Mouse (Mus musculus): Measurements from ENCODE around the gene Negr1. TPM values are rescaled to one million over a fixed set of nuclear protein-coding genes. Genes with fewer than 3 reads are reported as not detected.

Negr1 gene
- total RNA-seq, 4 experiments from 2014 or later, result 5.5 to 12.2 (median 7.3) TPM

DNA sequence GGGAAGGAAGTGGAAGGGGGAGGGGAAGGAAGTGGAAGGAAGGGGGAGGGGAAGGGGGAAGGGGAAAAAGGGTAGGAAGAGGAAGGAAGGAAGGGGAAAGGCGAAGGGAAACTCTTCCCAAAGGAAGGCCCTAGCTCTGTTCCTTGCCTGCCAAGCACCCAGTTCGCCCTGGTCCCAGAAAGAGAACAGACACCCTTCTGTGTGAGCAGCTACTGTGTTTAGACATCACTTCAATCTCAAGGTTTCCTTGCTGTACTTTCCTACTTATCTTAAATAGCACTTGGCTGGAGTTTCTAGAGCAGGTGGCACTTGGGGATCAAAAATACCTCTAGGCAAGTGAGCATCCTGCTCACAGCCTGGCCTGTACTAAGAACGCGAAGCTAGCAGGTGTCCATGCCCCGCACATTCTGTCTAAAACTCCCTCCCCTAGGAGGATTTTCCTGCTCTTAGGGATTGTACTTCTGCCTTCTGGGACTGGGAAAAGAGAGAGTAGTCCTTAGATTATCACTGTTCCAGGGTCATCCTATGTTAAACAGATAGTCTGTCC lies 128.5 kb downstream of the Negr1 start:
- no peak for DNase-seq

DNA sequence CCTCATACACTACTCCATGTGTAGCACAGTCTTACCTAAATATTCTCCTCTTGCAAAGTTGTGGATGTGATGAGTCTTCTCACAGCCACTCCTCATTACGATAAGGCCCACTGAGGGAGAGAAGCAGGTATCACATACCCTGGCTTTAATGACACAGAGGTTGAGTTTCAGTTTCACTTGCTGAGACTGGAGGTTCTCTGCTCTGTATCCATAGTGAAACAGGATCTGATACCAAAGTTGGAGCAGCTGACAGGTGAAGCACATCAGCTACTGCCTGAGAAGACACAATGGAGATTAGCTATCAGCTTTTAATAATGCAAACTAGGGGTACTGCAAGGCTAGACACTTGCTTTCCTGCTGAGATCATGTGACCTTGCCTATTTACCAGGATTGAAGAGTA lies 137.1 kb downstream of the Negr1 start:
- no peak for DNase-seq

DNA sequence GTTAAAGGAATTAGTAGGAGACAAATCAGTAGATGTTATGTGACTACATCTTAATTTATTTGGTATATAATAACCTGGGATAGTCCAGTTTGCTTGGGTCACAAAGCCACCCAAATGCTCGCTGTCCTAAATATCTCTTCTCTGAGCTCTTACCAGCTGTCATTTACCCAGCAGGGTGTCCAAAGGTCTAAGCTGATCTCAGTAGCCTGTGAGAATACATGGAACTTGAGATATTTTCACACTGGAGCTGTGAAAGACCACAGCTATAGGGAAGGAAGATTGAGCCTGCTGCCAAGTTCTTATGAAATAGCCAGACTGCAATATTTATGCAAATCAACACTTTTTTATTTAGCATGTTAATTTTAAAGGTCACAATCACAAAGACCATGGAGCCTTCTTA lies 141.6 kb downstream of the Negr1 start:
- DNase-seq, result no peak

DNA sequence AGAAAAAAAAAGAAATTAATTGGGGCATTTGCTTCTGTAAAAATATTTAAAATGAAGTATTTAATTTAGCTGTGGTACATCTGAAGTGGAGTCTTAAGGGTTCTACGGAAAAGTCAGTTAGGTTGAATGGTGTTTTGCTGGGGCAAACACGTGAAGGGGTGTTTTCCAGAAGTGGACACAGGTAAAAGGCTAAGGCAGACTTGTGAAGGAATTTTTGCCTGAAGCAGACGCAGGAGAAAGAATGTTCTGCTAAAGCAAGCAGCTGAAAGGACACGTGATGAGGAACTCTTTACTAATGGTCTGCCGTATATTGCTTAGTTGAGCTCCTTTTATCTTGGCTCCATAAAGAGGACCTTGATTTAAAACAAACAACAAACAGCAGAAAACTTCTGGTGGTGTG lies 148.6 kb downstream of the Negr1 start:
- DNase-seq, result no peak

DNA sequence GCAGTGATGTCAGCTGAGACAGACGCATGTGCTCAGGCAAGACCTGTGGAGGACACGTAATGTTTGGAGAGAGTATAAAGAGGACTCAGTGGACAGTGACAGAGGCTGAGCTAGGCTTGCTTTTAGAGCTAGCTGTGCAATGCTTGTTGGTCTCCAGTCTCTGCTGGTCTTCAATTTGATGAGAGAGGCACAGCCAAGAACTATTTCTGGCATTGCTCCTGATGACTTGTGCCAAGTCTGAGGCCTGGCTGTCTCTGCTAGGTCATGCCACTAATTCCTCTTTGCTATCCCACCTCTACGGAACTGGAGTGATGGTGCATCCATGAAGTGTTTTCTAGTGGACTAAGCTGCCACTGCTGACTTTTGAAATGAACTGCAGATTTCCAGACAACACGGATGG lies 149.1 kb downstream of the Negr1 start:
- DNase-seq, result no peak

DNA sequence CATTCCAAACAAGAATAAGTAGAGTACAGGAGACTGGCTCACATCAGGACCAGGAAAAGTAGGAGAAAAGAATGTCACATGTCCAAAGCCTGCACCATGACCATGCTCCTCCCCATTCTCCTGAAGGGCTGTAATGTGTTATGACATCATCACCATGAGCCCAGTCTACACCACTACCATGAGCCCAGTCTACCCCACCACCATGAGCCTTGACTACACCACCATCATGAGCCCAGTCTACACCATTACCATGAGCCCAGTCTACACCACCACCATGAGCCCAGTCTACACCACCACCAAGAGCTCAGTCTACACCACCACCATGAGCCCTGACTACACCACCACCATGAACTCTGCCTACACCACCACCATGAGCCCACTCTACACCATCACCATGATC lies 174.7 kb downstream of the Negr1 start:
- no peak for DNase-seq

DNA sequence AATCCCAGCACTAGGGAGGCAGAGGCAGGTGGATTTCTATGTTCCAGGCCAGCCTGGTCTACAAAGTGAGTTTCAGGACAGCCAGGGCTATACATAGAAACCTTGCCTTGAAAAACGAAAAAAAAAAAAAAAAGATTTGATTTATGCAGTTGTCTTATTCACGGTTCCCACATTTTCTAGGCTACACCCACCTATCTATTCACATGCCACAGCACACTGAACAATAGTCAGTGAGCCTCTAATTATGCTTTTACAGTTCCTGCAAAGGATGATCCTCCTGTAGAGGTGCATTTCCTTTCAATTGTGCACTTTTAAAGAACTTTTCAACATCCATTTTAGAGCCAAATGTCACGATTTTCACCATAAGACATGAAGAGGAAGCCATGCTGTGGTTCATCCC lies 177.9 kb downstream of the Negr1 start:
- DNase-seq, result no peak

DNA sequence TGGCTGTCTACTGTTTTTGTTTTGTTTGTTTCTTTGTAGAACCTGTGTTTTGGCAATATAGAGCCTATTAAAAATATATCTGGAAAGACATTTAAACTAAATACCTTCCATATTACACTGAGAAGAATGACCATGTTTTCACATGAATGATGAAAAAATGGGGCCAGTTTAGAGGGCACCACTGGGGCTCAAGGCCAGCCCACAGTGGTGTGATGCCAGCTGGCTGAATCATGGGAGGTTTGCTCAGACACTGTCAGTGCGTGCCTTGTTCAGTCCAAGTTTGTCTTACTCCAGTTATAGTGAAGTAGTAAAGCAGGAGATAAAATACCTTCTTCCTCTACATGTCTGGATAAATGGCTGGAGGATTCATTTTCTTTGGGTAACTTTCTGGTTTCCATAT lies 181.7 kb downstream of the Negr1 start:
- peak; percentile 58 for DNase-seq

DNA sequence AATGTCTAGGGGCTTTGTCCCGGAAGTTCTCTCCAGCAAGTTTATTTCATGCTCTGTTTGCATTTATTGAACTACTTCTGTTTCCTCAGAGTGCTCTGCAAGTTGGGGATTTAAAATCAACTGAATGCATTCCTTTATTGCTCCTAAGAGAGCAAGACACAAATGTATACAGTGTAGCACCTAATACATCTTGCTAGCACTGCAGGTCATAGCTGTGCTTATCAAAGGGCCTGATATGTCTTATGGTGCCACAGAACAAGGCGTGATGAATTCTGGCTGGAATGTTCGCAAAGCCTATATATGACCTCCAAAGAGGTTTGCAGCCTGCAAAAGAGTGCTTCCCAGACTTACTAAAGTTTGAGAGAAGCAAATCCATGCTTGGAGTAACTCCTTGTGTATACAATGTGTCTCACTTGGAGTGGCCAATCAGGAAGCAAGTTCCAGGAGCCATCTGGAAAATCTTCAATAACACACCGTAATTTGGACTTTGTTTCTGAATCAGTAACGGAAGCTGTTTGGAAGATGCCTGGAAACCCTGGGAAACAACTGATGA lies 183.7 kb downstream of the Negr1 start:
- DNase-seq, result no peak

DNA sequence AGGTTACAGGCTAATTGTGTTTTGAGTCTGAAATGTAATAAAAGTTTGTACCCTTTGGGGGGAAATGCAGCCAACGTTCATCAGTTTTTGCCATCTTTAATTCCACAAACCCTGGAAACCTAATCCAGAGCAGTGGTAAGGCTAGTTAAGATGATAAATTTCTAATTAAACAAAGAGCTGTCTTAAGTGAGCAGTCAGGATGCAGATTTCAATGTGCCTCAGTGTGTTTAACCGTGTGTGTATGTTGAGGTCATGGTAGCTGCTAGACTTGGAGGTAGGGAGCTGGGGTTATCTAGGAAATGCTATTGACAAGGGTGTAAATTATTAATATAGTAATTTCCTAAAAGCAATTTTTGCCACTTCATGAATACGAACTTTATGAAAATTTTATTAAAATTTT lies 185.9 kb downstream of the Negr1 start:
- no peak for DNase-seq

DNA sequence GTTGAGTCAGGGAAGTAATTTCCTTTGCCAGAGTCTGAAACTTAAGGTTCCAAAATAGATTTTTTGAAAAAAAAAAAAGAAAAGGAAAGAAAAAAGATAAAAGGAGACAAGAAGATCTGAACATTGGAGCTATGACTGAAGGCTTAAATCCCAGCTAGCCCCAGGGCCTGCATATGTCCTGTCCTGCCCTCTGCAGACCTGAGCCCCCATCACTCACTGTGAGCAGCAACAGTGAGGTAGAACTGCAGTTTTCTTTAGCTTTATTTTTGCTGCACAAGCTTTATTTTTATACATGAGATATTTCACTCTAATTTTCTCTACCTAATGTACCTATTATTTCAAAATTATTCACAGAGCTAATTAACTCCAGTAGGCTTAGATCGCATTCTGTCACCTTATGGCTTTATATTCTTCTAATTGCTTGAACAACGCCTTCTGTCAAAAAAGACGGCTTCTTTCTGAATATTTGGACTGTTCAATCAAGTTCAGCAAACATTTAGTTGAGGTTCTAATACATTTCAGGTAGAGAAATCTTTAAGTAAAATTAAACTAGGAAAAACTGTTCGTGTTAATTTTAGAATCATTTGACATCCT lies 192.3 kb downstream of the Negr1 start:
- no peak for DNase-seq

DNA sequence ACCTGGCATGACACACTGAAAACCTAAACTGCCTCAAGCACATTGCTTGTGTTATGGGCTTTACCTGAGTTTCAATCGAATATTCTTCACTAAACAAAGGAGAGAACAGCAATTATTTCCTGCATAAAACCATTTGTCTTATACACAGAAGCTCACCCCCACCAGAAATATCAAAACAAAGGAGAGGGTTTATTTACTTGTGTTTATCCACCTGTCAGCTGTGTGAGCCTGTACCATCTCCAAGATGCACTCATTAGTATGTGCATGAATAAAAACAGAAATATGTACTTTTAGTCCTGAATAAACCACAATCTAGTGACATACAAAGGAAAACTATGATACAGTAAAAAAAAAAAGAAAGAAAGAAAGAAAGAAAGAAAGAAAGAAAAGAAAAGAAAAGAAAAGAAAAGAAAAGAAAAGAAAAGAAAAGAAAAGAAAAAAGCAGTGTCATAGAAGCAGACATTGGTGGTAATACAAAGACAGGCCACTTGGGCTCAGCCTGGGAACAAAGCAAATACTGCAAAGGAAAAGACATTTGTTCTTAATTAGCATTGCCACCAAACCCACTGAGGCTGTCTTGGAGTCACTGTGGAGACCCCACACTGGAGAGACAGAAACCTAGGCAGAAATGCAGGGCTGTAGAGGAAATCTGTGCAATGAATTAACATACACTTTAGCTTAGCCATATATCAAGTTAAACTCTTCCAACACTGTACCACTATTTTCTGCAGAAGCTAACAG lies 193.4 kb downstream of the Negr1 start:
- DNase-seq, result no peak

DNA sequence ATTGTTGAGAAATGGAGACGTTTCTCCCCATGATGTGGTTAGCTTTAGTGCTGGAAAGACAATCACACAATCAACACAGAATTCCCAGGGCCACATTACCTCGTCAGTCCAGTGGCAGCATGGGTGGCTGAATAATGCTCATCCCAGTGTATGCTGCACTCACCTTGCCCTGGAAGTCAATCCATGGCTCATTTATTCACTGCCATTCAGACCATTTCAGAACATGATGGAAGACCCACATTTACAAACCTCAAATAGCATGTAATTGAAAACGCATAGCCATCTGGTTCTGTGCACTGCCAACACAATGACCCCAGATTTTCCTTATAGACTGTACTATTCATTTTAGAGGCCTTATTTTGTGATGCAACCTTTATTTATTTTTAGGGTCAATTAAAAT lies 203.4 kb downstream of the Negr1 start:
- DNase-seq, result no peak

DNA sequence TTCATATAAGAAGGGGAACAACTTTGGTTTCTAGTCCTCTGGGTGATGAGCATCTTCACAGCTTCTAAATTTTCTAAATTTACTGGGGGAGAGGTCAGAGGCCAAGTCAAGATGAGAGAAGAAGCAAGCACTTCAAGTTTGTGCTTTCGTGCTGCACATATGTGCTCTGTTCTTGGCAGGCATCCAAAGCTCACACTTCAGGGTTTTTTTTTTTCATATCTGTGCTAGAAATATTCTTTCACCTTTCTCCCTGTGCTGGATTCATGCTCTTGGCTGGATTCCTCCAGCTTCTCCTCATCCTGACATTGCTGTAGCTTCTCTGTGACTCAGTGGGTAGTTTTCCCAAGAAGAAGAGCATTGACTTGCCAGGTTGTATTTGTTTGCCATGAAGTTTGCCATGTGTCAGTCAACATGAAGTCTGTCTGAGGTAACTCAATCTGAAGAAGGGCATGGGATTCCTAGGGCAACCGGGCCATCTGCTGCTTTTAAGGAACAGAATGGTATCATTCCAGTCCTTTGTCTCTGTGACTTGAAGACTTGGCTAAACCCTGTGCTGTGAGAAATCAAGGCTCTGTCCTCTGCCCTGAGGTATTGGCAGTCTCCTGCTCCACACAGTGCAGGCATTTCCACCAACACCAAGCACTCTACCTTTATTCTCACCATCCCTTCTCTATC lies 204.7 kb downstream of the Negr1 start:
- no peak for DNase-seq

DNA sequence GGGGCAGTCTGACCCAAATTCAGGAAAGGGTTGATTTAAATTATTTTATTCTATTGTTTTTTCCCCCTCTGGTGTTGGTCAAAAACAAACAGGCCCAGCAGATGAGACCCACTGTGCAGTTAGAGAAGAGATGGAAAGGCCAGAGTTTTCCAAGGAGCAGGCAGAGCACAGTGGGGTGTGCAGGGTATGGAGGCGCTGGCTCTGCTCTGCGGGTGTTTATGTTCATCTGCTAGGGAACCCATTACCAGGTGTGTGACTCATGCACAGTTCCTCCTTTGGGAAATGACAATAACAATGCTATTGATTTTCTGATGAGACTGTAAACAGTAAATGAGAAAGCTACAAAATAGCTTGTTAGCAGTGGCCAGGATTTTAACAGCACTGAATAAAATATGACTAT lies 210.0 kb downstream of the Negr1 start:
- DNase-seq, result no peak

DNA sequence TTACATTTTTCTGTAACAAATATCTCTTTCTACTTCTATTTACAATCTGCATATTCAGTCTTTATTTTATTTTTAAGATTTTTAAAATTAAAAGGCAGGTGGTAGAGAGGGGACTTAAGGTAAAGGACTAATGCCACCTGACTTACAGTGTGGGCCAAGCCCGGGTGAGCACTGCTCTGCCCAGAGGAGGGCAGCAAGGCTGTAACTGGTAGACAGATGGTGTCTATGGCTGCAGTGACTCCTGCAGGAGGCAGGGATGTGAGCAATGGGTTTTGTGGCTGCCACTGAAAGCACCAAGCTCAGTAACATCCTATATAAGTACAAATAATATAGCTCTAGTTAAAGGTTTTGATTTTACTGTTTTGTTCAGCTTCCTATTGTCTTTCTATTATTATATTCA lies 210.5 kb downstream of the Negr1 start:
- DNase-seq, result no peak

DNA sequence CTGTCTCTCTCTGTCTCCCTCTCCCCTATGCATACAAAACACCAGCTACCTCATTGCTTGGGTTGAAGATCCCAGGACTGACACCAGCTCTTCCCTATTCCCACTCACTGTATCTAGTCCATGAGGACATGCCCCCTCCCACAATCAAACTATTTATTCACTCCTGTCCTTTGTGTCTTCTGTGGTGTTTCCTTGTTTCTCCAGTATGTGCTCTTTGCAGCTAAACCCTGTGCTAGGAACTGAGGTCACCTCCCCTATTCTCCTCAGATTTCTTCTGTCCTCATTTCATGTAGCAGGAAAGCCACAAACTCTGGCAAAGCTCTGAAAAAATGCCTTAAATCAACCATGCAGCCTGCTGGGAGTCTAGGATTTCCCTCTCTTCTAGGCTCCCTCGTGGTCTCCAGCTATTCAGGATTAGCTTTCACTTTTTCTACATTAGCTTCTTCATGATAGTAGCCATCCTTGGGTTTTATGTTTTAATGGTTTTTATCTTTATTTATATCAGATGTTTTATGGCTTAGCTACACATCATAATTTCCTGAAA lies 222.8 kb downstream of the Negr1 start:
- DNase-seq, result no peak

DNA sequence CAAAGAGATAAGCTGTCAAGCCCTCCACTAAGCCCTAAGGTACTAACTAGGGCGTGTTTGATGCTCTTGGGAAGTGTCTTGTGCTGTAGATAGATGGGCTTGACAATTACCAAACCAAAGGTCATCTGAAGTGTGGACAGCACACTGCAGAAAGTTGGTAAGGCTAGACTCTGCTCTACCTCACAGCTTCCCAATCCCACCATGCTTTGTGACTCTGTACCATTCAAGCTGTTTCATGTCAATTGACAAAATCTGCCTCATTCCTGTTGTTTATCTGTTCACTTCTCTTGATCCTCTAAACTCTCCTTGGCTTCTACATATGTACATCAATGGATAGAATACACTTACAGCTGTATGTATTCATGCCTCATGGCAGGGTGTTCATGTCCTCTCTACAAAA lies 224.8 kb downstream of the Negr1 start:
- DNase-seq, result no peak

DNA sequence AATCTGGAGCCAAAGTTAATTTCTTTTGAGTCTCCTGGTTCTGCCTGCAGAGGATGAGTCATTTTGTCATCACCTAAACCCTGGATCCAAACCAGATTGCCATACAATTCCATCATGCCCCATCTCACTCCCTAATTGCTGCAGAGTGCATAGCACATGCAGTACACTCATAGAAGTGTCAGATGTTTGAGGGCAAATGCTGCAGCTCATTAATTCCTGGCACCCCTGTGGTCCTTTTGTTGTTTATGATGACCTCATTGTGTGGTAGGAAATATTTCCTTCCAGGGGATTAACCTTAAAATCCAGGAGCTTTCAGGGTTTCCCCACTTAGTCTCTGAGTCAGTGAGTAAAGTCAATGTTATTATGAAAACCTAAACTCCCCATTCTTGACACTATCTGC lies 229.6 kb downstream of the Negr1 start:
- DNase-seq, result no peak

DNA sequence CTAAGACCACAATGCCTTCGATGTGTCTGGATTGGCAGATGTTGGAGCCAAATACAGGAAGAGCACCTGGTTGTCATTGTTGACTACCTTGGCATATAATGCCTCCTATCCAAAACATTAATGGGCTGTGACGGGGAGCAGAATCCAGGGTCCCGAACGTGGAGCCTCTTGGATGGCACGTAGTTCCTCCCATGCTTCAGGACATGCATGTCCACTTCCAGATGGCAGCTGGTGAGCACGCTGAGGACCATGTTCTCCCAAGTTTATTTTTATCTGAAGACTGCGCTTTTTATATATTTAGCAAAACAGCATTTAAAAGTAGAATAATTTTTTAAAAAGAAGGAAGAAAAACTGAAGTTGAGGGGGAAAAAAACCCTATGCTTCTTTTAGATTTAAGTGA lies 231.1 kb downstream of the Negr1 start:
- DNase-seq, result no peak

DNA sequence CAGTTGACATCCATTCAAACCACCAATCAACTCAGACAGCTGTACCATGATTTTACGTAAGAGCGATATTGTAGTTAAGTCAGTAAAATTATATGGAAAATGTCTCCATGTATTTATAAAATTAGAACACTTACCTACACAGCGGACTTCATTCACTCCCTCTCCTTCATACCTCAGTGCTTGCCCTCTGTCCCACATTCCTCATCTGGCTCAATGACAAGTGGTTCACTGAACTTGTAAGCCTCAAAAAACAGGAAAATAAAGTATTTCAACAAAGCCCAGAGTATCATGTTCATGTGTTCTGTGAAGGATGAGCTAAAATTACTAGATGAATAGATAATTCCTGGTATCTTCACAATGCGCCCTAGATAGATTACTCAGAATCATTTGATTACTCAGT lies 232.5 kb downstream of the Negr1 start:
- DNase-seq, result no peak

DNA sequence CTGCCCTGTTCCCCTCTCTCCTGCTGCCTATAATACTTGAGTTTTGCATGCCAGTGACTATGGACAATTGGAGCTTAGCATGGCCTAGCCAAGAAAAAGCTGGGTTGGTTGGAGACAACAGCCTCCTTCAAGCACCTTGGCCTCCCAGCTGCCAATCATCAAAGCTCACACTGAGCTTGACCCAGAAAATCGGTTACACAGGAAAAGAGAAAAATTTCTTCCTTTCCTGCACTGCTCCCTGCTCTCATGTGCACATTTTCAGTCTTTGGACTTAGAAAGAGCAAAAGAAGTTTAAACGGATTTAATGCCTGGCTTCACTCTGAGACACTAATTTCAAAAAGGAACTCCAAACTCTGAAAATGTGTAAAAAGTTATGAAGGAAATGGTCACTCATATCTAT lies 233.0 kb downstream of the Negr1 start:
- DNase-seq, result no peak

DNA sequence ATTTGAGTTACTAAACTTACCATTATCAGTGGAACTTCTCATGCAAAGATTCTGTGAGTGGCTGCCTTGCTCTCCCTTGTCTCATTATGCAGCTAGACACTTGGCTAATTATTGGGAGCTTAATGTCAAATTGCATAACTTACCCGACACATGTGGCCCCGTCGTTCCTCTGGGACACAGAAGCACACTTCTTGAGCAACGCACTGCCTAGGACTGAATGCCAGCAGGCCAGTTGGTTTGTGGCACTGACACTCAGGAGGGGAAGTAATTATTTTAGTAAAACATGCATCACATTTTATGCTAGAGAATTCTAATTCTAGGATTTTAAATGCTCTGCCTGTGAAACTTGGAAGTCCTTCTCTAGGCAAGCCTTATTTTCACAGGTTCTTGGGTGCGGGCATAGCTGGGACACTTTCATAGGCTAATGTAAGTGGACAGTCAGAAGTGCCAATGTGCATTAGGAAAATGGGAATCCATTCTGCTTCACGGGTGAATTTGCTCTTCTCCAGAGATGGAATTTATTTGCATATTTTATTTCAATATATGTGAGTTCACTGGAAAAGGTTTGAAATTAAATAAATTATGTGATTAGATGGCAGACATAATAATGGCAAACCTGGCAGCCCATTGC lies 234.6 kb downstream of the Negr1 start:
- DNase-seq, result no peak
